Mouse (Mus musculus) forebrain, embryonic 10.5 days (tissue): ENCODE data around the gene Maml3. TPM values are rescaled to one million over a fixed set of nuclear protein-coding genes. Genes with fewer than 3 reads are reported as not detected.

Experiments
- DNase-seq: peaks from one replicate; pipeline ENCODE4 v3.0.0-alpha.2; 2017; ENCODE audit warnings: low spot score; ENCODE audit errors: extremely low spot score
- H3K27ac ChIP-seq: fragments of 300-500 bp; sonication (generic); 2 replicates; pipeline ENCODE4 v1.5.1; 2016; ENCODE audit warnings: mild to moderate bottlenecking
- H3K27me3 ChIP-seq: fragments of 300-500 bp; sonication (generic); 2 replicates; pipeline ENCODE4 v1.6.1; 2016; ENCODE audit warnings: mild to moderate bottlenecking; ENCODE audit not compliant: poor library complexity, severe bottlenecking
- H3K36me3 ChIP-seq: fragments of 300-500 bp; sonication (generic); replicated peaks from 2 replicates; pipeline ENCODE4 v1.6.1; 2016; ENCODE audit warnings: mild to moderate bottlenecking, moderate library complexity
- H3K4me1 ChIP-seq: fragments of 300-500 bp; sonication (generic); 2 replicates; pipeline ENCODE4 v1.6.1; 2016
- H3K4me3 ChIP-seq: fragments of 300-500 bp; sonication (generic); 2 replicates; pipeline ENCODE4 v1.5.1; 2016; ENCODE audit warnings: mild to moderate bottlenecking, moderate library complexity
- H3K9me3 ChIP-seq: fragments of 300-500 bp; sonication (generic); 2 replicates; pipeline ENCODE4 v1.6.1; 2016; ENCODE audit warnings: mild to moderate bottlenecking, moderate library complexity
- WGBS: fragments of 180-500 bp; shearing (Covaris S2); methylation state at CpG from one replicate; pipeline ENCODE4 v1.1.7; 2016; 5-methylcytosine and 5-hydroxymethylcytosine counted together
- polyA plus RNA-seq: library from polyadenylated mRNA; unstranded; fragments of >200 nt; fragmentation: Nextera tagmentation; extraction: Ambion mirVana; gene quantifications from 2 replicates; pipeline ENCODE4 v1.2.1, GENCODE M21; 2016

Gene Maml3
- polyA plus RNA-seq, 1 experiment from 2014 or later, result 5.6 TPM

- Histone ChIP-seq H3K36me3 (no peaks in the 10 kb centered on the region), H3K4me1 (peaks cover 30% of the 10 kb centered on the region), H3K9me3 (no peaks in the 10 kb centered on the region), H3K4me3 (no peak overlapping the region; the same call in 1 of the 2 replicates), H3K27ac (0 out of 2 replicates have a peak overlapping the region, but pooled peaks have one; percentile 27), H3K27me3 (no peaks in the 10 kb centered on the region)
- no peak for DNase-seq
- 79% methylated on average over 33 of the region's 33 CpGs for WGBS
Observed at GRCm38 (mm10) chr3:51952728-51953623, 151.9 kb downstream of the Maml3 start.

DNA sequence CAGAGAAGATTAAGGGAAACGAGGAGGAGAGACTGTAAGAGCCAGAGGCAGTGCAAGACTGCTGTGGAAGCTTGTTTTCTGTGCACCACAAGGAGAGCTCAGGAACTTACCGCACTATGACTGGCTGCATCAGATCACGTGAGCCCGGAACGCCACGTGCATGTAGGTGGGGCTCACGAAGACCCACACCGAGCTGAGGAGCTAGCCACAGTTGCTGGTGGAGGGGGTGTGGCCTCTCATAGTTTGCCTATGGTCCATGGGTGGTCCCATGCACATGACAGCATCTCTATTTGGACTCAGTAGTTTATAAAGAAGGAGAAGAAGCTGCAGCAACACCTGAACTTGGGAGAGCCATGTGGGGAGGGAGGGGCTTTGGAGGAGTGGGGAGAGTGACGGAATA, 152.6 kb downstream of the Maml3 start:
- Histone ChIP-seq H3K27ac (no peak overlapping the region), H3K9me3 (no peaks in the 10 kb centered on the region), H3K27me3 (no peaks in the 10 kb centered on the region), H3K4me1 (peaks cover 33% of the 10 kb centered on the region), H3K4me3 (no peak overlapping the region), H3K36me3 (no peaks in the 10 kb centered on the region)
- no peak for DNase-seq
- WGBS, result 88% methylated on average over 9 of the region's 9 CpGs

DNA sequence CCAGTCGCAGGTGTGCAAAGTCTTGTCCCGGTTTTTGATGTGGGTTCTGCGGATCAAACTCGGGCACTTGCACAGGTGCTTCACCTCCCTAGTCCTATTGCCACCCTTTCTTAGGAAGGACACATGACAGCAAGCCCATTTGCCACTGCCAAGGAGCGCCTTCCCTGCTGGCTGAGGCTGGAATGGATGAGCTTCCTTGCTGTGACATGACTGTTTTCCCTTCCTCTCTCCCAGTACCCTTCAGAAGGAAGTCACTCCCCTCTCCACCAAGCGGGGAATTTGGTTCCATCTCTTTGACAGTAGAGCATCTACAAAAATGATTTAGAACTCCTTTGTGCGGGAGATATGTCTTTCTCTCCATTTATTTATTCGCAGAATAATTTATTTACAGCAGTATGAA, 155.2 kb downstream of the Maml3 start:
- Histone ChIP-seq H3K36me3 (no peaks in the 10 kb centered on the region), H3K27ac (no peak overlapping the region), H3K27me3 (no peaks in the 10 kb centered on the region), H3K9me3 (no peaks in the 10 kb centered on the region), H3K4me3 (no peak overlapping the region), H3K4me1 (peaks cover 54% of the 10 kb centered on the region)
- no peak for DNase-seq
- 89% methylated on average over 8 of the region's 8 CpGs for WGBS

- H3K4me3 ChIP-seq, result no peak overlapping the region
- H3K27ac ChIP-seq, result no peak overlapping the region
- H3K9me3 ChIP-seq, result no peaks in the 10 kb centered on the region
- H3K36me3 ChIP-seq, result no peaks in the 10 kb centered on the region
- H3K4me1 ChIP-seq, result peaks cover 29% of the 10 kb centered on the region
- WGBS, result 92% methylated on average over 3 of the region's 3 CpGs
- no peaks in the 10 kb centered on the region for H3K27me3 ChIP-seq
- DNase-seq, result no peak
Observed at GRCm38 (mm10) chr3:51947168-51947567, 157.7 kb downstream of the Maml3 start.

DNA sequence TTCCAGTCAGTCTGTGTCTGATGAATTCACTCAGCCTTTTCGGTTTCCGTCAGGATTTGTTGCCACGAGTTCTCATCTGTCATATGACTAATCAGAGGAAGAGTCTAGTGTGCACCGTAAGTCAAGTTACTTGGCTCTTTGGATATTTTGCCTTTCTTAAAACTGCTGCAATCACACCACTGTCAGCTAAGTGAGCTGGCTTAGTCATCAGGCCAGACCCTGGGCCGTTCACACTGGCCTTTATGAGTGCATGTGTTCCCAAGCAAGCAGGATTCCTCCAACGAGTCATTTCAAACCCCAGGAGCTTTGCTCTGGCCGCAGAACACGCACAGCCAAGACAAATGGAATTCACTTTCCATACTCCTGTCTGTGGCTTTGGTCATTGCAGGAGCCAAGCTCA, 161.2 kb downstream of the Maml3 start:
- peaks cover 37% of the 10 kb centered on the region for H3K4me1 ChIP-seq

DNA sequence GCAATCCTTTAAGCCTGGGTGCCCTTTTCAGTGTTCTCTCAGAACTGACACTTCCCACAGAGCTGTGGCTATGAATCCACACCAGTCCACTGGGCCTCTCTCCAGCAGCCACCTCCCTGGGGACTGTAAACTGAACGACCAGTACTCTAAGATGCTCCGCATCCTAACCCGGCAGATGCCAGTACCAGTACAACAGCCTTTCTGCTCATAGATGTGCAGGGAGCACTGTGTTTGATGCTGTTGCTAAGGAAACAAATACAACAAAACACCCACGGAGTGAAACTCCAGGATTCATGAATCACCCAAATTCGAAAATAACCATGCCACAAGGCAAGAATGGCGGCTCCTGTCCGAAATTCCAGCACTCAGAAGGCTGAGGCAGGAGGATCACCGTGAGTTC, 163.1 kb downstream of the Maml3 start:
- DNase-seq, result no peak
- no peaks in the 10 kb centered on the region for H3K27me3 ChIP-seq
- H3K4me3 ChIP-seq, result no peak overlapping the region
- H3K9me3 ChIP-seq, result no peaks in the 10 kb centered on the region
- H3K36me3 ChIP-seq, result no peaks in the 10 kb centered on the region
- H3K27ac ChIP-seq, result no peak overlapping the region
- peaks cover 35% of the 10 kb centered on the region for H3K4me1 ChIP-seq
- WGBS, result 95% methylated on average over 8 of the region's 8 CpGs

More for the DNA sequence above, 161.2 kb downstream of the Maml3 start:
- no peak for DNase-seq
- Histone ChIP-seq H3K4me3 (no peak overlapping the region), H3K36me3 (no peaks in the 10 kb centered on the region), H3K9me3 (no peaks in the 10 kb centered on the region), H3K27me3 (no peaks in the 10 kb centered on the region), H3K27ac (no peak overlapping the region)
- WGBS, result 91% methylated on average over 8 of the region's 8 CpGs

GRCm38 (mm10) chr3:51939864-51940263, 165.0 kb downstream of the Maml3 start:
- DNase-seq, result no peak
- Histone ChIP-seq H3K4me1 (peaks cover 17% of the 10 kb centered on the region), H3K4me3 (no peak overlapping the region), H3K9me3 (no peaks in the 10 kb centered on the region), H3K36me3 (peaks cover 3% of the 10 kb centered on the region; the same call in 1 of the 2 replicates), H3K27me3 (no peaks in the 10 kb centered on the region), H3K27ac (no peak overlapping the region)
- 85% methylated on average over 7 of the region's 7 CpGs for WGBS

GRCm38 (mm10) chr3:51939054-51939453, 165.8 kb downstream of the Maml3 start:
- Histone ChIP-seq H3K27ac (peak overlapping the region; percentile 22; the same call in 1 of the 2 replicates), H3K27me3 (no peaks in the 10 kb centered on the region), H3K4me1 (peaks cover 17% of the 10 kb centered on the region), H3K4me3 (no peak overlapping the region), H3K9me3 (no peaks in the 10 kb centered on the region), H3K36me3 (peaks cover 4% of the 10 kb centered on the region; the same call in 1 of the 2 replicates)
- no peak for DNase-seq
- WGBS, result 87% methylated on average over 5 of the region's 5 CpGs

GRCm38 (mm10) chr3:51937176-51937575, 167.7 kb downstream of the Maml3 start:
- Histone ChIP-seq H3K27ac (no peak overlapping the region), H3K27me3 (no peaks in the 10 kb centered on the region), H3K4me1 (peaks cover 17% of the 10 kb centered on the region), H3K36me3 (peaks cover 4% of the 10 kb centered on the region; the same call in 1 of the 2 replicates), H3K9me3 (no peaks in the 10 kb centered on the region), H3K4me3 (no peak overlapping the region)
- DNase-seq, result no peak
- 95% methylated on average over 5 of the region's 5 CpGs for WGBS

GRCm38 (mm10) chr3:51934531-51935485, 170.1 kb downstream of the Maml3 start:
- Histone ChIP-seq H3K4me3 (no peak overlapping the region), H3K27ac (no peak overlapping the region), H3K36me3 (peaks cover 4% of the 10 kb centered on the region; the same call in 1 of the 2 replicates), H3K27me3 (no peaks in the 10 kb centered on the region), H3K9me3 (peaks cover under 1% of the 10 kb centered on the region; the same call in 1 of the 2 replicates), H3K4me1 (peaks cover 11% of the 10 kb centered on the region)
- DNase-seq, result no peak
- WGBS, result 93% methylated on average over 13 of the region's 13 CpGs

GRCm38 (mm10) chr3:51928188-51928587, 176.7 kb downstream of the Maml3 start:
- 92% methylated on average over 14 of the region's 14 CpGs for WGBS
- Histone ChIP-seq H3K36me3 (peaks cover 4% of the 10 kb centered on the region; the same call in 1 of the 2 replicates), H3K4me1 (peaks cover 52% of the 10 kb centered on the region), H3K27me3 (no peaks in the 10 kb centered on the region), H3K9me3 (peaks cover 9% of the 10 kb centered on the region; the same call in 1 of the 2 replicates), H3K27ac (no peak overlapping the region), H3K4me3 (no peak overlapping the region)
- DNase-seq, result no peak

- Histone ChIP-seq H3K9me3 (peaks cover 9% of the 10 kb centered on the region; the same call in 1 of the 2 replicates), H3K36me3 (peaks cover 4% of the 10 kb centered on the region; the same call in 1 of the 2 replicates), H3K27me3 (no peaks in the 10 kb centered on the region), H3K4me3 (no peak overlapping the region), H3K4me1 (peaks cover 53% of the 10 kb centered on the region), H3K27ac (peak overlapping the region; percentile 80)
- DNase-seq, result no peak
- 84% methylated on average over 7 of the region's 7 CpGs for WGBS
Observed at GRCm38 (mm10) chr3:51927591-51927990, 177.3 kb downstream of the Maml3 start.
